Mouse (Mus musculus) neural tube, embryonic 14.5 days (tissue): Measurements from ENCODE around the gene Ackr2. TPM values are rescaled to one million over a fixed set of nuclear protein-coding genes. Genes with fewer than 3 reads are reported as not detected.

Experiments used
- ATAC-seq: fragments of 200-750 bp; cut with Nextera tagmentation; 2 replicates; pipeline ENCODE4 v1.8.0; 2017; ENCODE audit warnings: low read depth, mild to moderate bottlenecking, moderate TSS enrichment, moderate library complexity
- H3K27ac ChIP-seq: fragments of 300-500 bp; sonication (generic); 2 replicates; pipeline ENCODE4 v1.5.1; 2014; ENCODE audit warnings: low read depth, mild to moderate bottlenecking, control low read depth, low read length, moderate library complexity, mixed read lengths
- H3K27me3 ChIP-seq: fragments of 300-500 bp; sonication (generic); 2 replicates; pipeline ENCODE4 v1.6.1; 2014; ENCODE audit warnings: low read length; ENCODE audit not compliant: control insufficient read depth, insufficient read depth
- H3K36me3 ChIP-seq: fragments of 300-500 bp; sonication (generic); 2 replicates; pipeline ENCODE4 v1.6.1; 2014; ENCODE audit warnings: low read length, mixed read lengths; ENCODE audit not compliant: control insufficient read depth, insufficient read depth
- H3K4me1 ChIP-seq: fragments of 300-500 bp; sonication (generic); 2 replicates; pipeline ENCODE4 v1.6.1; 2014; ENCODE audit warnings: low read length; ENCODE audit not compliant: control insufficient read depth, insufficient read depth
- H3K4me2 ChIP-seq: fragments of 300-500 bp; sonication (generic); 2 replicates; pipeline ENCODE4 v1.6.1; 2014; ENCODE audit warnings: mild to moderate bottlenecking, low read depth, low read length, control low read depth
- H3K4me3 ChIP-seq: fragments of 300-500 bp; sonication (generic); 2 replicates; pipeline ENCODE4 v1.5.1; 2014; ENCODE audit warnings: low read depth, low read length, control low read depth, mixed read lengths
- H3K9ac ChIP-seq: fragments of 300-500 bp; sonication (generic); replicated peaks from 2 replicates; pipeline ENCODE4 v1.6.1; 2014; ENCODE audit warnings: low read depth, mild to moderate bottlenecking, control low read depth, low read length, mixed read lengths
- H3K9me3 ChIP-seq: fragments of 300-500 bp; sonication (generic); 2 replicates; pipeline ENCODE4 v1.6.1; 2016; ENCODE audit warnings: low read length; ENCODE audit not compliant: control insufficient read depth
- WGBS: fragments of 180-500 bp; shearing (Covaris S2); extraction: QIAGEN DNeasy Blood & Tissue Kit; methylation state at CpG from one replicate; pipeline ENCODE4 v1.1.7; 2014; 5-methylcytosine and 5-hydroxymethylcytosine counted together
- polyA plus RNA-seq: library from polyadenylated mRNA; unstranded; fragments of >200 nt; fragmentation: Nextera tagmentation; extraction: Ambion mirVana; gene quantifications from 2 replicates; pipeline ENCODE4 v1.2.1, GENCODE M21; 2014

Gene Ackr2
- polyA plus RNA-seq, 1 experiment from 2014 or later: 1.6 TPM

DNA sequence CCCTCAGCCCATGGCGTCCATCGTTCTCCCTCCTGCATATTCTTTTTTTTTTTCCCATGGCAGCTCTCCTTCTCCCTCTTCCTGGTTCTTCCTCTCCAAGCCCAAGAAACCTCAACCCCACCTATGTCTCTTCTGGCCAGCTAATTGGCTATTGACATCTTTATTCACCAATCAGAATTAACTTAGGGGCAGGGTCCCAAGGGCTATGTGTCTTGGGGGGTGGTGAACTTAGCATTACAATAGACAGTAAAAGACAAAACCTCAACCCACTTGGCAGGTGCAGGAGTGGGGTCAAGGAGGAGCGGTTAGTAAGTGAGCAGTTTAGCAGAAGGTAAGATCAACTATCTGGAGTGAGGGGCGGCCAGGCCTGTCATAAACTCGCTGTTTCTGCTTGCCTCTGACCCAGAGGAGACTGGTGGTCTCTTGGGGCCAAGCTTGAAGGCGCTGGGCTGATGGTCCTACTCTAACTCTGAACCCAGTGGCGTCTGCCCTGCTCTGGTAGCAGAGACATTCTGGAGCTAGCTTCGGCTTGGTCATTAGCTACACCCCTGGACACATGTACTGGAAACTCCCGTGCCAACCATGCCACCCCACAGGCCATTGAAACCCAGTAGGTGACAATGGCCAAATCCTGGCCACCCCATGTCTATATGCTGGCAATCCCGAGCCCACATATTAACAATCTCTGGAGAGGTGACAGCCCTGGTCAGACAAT lies 9.4 kb downstream of the Ackr2 start:
- no peak overlapping the region for H3K4me2 ChIP-seq
- 68% methylated on average over 10 of the region's 10 CpGs for WGBS
- ATAC-seq: no peak

DNA sequence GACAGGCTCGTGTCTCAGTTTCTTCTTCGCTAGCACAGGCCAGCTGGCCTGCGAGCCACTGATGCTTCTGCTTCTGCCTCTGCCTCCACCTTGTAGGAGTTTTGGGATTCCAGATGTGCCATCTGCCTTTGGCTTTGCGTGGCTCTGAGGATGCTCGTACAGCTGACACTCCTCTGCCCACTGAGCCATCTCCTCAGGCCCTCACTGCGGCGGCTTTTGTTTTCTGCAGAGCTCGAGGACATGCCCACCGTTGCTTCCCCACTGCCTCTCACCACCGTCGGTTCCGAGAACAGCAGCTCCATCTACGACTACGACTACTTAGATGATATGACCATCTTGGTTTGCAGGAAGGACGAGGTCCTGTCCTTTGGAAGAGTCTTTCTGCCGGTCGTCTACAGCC lies 10.2 kb downstream of the Ackr2 start:
- ATAC-seq: no peak
- Histone ChIP-seq H3K27me3 (no peaks in the 10 kb centered on the region), H3K36me3 (no peaks in the 10 kb centered on the region), H3K4me3 (no peak overlapping the region), H3K9ac (no peak overlapping the region), H3K9me3 (no peaks in the 10 kb centered on the region), H3K4me2 (no peak overlapping the region), H3K27ac (no peak overlapping the region), H3K4me1 (no peaks in the 10 kb centered on the region)
- 92% methylated on average over 17 of the region's 17 CpGs for WGBS

More for the DNA sequence above, 9.4 kb downstream of the Ackr2 start:
- Histone ChIP-seq H3K9ac (no peak overlapping the region), H3K27ac (no peak overlapping the region), H3K4me1 (no peaks in the 10 kb centered on the region), H3K36me3 (no peaks in the 10 kb centered on the region), H3K27me3 (no peaks in the 10 kb centered on the region), H3K9me3 (no peaks in the 10 kb centered on the region), H3K4me3 (no peak overlapping the region)

DNA sequence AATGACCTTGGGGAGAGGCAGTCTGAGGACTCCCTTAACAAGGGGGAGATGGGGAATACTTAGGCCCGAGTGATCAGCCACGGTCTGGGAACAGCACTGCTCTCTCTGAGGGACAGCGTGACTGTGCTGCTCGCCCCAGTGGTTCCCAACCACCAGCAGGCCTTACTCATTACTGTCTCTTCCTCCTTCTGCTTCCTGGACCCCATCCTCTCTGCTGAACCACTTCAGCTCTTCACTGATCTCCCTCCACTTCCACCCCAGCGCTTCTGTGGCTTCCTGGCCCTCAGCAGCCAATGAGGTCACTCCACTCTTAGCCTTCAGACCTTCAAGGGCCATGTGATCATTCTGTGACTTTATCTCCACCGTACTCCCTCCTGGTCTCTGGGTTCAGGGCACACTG lies 11.5 kb downstream of the Ackr2 start:
- Histone ChIP-seq H3K4me1 (no peaks in the 10 kb centered on the region), H3K27me3 (no peaks in the 10 kb centered on the region), H3K9me3 (no peaks in the 10 kb centered on the region), H3K36me3 (no peaks in the 10 kb centered on the region), H3K9ac (no peak overlapping the region), H3K4me3 (no peak overlapping the region), H3K4me2 (no peak overlapping the region), H3K27ac (no peak overlapping the region)
- no peak for ATAC-seq
- 87% methylated on average over 6 of the region's 6 CpGs for WGBS

DNA sequence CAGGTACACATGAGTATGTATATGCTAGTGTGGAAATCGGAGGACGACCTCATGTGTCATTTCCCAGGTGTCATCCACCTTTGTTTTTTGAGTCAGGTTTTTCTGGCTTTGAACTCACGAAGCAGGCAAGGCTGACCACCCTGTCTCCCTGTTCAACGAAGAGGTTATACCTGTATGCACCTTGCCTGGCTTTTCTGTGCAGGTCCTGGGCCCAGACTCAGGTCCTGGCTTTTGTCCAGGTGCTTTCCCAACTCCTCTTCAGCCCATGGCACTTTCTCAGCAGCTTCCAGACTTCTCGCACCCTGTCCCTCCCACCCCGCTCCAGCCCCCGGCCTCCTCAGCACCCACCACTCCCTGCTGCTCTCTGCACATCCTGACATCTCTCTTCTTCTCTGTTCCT lies 13.0 kb downstream of the Ackr2 start:
- WGBS: 89% methylated on average over 7 of the region's 7 CpGs
- ATAC-seq: no peak

DNA sequence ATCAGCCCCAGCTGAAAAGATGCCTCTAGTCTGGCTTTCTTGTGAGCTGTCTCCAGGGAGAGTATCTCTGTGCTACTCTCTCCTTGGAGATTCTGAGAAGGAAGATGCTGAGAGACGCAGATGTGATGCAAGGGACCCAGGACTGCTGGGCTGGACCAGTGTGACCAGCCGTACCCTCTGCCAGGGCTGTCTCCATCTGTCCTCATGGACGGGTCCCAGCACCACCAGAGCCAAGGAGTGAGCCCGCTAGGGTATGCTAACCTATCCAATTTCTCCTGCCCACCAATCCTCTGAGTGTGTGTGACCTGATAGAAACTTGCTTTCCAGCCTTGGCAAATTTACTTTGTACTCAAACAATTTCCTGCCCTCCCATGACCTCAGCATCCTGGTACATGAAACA lies 14.6 kb downstream of the Ackr2 start:
- WGBS: 86% methylated on average over 4 of the region's 4 CpGs
- no peaks in the 10 kb centered on the region for H3K36me3 ChIP-seq
- H3K4me3 ChIP-seq: no peak overlapping the region
- H3K27me3 ChIP-seq: no peaks in the 10 kb centered on the region
- H3K9ac ChIP-seq: no peak overlapping the region
- no peaks in the 10 kb centered on the region for H3K4me1 ChIP-seq
- no peaks in the 10 kb centered on the region for H3K9me3 ChIP-seq
- H3K27ac ChIP-seq: no peak overlapping the region
- H3K4me2 ChIP-seq: no peak overlapping the region
- ATAC-seq: no peak

More for the DNA sequence above, 13.0 kb downstream of the Ackr2 start:
- no peaks in the 10 kb centered on the region for H3K27me3 ChIP-seq
- H3K27ac ChIP-seq: no peak overlapping the region
- no peak overlapping the region for H3K4me3 ChIP-seq
- H3K9me3 ChIP-seq: no peaks in the 10 kb centered on the region
- H3K36me3 ChIP-seq: no peaks in the 10 kb centered on the region
- no peak overlapping the region for H3K9ac ChIP-seq
- H3K4me2 ChIP-seq: no peak overlapping the region
- no peaks in the 10 kb centered on the region for H3K4me1 ChIP-seq

DNA sequence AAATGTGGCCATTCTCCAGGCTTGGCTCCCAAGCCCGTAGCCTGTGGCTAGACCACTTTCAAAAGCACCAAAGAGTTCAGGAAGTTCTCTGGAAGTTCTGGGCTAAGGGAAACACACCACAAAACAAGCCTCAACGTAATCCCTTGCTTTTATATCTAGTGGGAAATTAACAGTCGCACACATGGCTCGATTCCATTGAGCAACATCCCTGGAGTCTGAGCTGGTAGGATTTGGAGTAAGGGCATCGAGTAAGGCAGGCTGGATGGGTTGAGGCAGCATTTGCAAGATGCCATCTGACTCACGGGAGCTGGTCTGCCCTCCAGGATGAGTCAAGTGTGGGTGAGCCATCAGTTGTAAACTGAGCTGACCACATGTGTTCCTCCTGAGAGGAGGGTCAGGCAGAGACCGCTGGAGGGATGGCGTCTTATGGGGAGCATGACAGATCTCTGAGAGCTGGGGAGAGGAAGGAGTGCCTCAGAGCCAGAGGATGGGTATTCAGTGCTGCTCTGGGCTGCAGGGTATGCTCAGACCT lies 16.1 kb downstream of the Ackr2 start:
- H3K4me2 ChIP-seq: no peak overlapping the region
- no peaks in the 10 kb centered on the region for H3K4me1 ChIP-seq
- no peak overlapping the region for H3K9ac ChIP-seq
- no peaks in the 10 kb centered on the region for H3K36me3 ChIP-seq
- no peaks in the 10 kb centered on the region for H3K27me3 ChIP-seq
- ATAC-seq: no peak
- H3K9me3 ChIP-seq: no peaks in the 10 kb centered on the region
- 85% methylated on average over 8 of the region's 8 CpGs for WGBS
- H3K4me3 ChIP-seq: no peak overlapping the region
- no peak overlapping the region for H3K27ac ChIP-seq

DNA sequence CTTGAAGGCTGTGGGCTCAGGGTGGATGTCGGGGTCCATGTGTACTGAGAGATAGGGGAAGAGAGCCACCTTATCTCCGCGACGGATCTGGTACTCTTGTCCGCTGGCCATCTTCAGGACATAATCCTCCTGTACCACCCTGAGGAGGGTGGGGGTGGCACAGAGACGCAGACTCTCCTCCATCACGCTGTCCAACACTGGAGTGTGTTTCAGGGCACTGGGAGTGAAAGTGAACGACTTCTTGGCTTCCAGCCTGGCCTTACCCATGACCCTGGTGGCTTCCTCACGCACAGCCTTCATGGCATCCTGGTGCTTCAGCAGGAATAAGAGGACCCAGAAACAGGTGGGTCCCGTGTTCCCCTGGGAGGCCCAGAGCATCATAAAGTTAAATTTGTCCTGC lies 16.9 kb downstream of the Ackr2 start:
- H3K36me3 ChIP-seq: no peaks in the 10 kb centered on the region
- no peaks in the 10 kb centered on the region for H3K27me3 ChIP-seq
- no peaks in the 10 kb centered on the region for H3K4me1 ChIP-seq
- no peaks in the 10 kb centered on the region for H3K9me3 ChIP-seq
- no peak overlapping the region for H3K4me3 ChIP-seq
- no peak overlapping the region for H3K27ac ChIP-seq
- no peak for ATAC-seq
- no peak overlapping the region for H3K9ac ChIP-seq
- 92% methylated on average over 10 of the region's 10 CpGs for WGBS
- H3K4me2 ChIP-seq: no peak overlapping the region

DNA sequence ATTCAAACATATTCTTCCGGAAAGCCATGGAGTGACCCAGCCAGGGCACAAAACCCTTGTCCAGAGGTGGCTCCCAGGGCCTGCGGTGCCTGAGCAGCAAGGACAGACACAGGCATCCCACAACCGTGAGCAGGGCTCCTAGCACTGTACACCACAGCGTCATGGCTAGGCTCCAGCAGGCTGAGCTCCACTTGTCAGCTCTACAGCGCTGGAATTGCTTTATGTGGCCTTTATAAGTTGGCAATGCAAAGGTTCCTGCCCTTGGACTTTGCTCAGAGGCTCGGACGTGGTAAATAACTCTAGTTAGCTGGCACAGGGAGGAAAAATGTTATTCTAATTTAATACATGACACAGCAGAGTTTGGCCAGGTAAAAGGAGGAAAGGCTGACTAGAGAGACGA lies 17.9 kb downstream of the Ackr2 start, which contains the start of gene Cyp8b1:
Gene Cyp8b1, minus strand, starts transcription at position 204 of the 400 bp plus-strand sequence.
- Histone ChIP-seq H3K4me2 (no peak within 1 kb of the TSS), H3K27me3 (no peaks in the 10 kb centered on the region), H3K36me3 (no peaks in the 10 kb centered on the region), H3K9me3 (no peaks in the 10 kb centered on the region), H3K27ac (no peak within 1 kb of the TSS), H3K9ac (no peak within 1 kb of the TSS), H3K4me1 (no peaks in the 10 kb centered on the region), H3K4me3 (no peak within 1 kb of the TSS)
- ATAC-seq: no peak
- WGBS: 79% methylated on average over 8 of the region's 8 CpGs

DNA sequence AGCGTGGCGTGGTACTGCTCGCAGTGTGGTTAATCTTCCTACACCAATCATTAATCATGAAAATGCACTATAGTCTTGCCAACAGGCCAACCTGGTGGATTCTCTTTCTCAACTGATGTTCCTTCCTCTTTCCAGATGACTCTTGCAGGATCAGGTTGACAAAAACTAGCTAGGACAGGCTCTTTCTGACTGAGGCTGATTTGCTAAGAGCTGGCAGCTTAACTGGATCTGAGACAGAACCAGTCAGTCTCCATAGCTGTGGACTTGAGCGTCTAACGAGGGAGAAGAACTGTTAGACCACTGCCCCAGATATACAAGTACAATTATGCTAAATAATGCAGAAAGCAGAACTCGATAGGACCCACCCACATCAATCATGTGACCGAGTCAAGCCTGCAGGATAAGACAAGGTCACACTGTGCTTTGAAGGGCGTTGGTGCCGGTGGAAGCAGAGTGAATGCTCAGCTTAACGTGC lies 20.9 kb downstream of the Ackr2 start:
- no peak overlapping the region for H3K9ac ChIP-seq
- 83% methylated on average over 10 of the region's 10 CpGs for WGBS
- no peak for ATAC-seq

More for the DNA sequence above, 20.9 kb downstream of the Ackr2 start:
- Histone ChIP-seq H3K4me1 (no peaks in the 10 kb centered on the region), H3K36me3 (no peaks in the 10 kb centered on the region), H3K4me2 (no peak overlapping the region), H3K27me3 (no peaks in the 10 kb centered on the region), H3K4me3 (no peak overlapping the region), H3K9me3 (no peaks in the 10 kb centered on the region), H3K27ac (no peak overlapping the region)
